Mouse (Mus musculus): ENCODE measurements at regions not wholly inside any gene's neighbourhood (a gene's known extent, or its start where the extent isn't known, plus 50 kb on each side); places are given as distances from the start of the nearest gene placed in this dataset.

DNA sequence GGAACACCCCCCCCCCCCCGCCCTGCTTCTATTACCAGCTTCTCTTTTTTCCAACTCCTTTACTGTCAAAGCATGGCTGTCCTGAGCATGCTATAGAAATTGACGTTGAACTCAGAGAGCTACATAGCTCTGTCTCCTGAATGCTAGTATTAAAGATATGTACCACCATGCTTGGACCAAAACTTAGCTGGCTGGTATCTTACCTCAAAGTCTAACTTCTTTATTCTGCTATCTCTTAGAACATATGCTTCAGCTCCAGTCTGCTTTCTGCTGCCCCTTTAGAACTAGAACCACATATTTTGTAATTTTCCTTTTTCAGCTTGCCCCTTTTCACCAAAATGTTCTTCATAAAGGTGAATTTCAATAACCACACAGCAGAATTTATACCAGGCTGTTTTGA lies 205.9 kb upstream of the Sema3a start:
- TF ChIP-seq POLR2A (IDR thresholded peaks at IDR 0.05; ENCODE audit: low read depth, low read length): no peak
- no peak for TF ChIP-seq CTCF (conservative IDR thresholded peaks at IDR 0.05 in 1 of 2, IDR thresholded peaks at IDR 0.05 in 1 of 2; ENCODE audit: low read depth in 2 of 2, low read length in 2 of 2)
- TF ChIP-seq EP300 (IDR thresholded peaks at IDR 0.05; ENCODE audit: low read length): no peak
- no peak for TF ChIP-seq TBP (conservative IDR thresholded peaks at IDR 0.05; ENCODE audit: low read depth, low read length)
- no peak for TF ChIP-seq JUND (conservative IDR thresholded peaks at IDR 0.05; ENCODE audit: low read depth, low read length)
- no peak for TF ChIP-seq NELFE (IDR thresholded peaks at IDR 0.05; ENCODE audit: low read depth, low read length)
- no peak for TF ChIP-seq PAX5 (IDR thresholded peaks at IDR 0.05; ENCODE audit: low read length)
- no peak for TF ChIP-seq HCFC1 (IDR thresholded peaks at IDR 0.05; ENCODE audit: low read depth, low read length)
- no peak for TF ChIP-seq NRF1 (IDR thresholded peaks at IDR 0.05; ENCODE audit: low read depth, low read length)

Data from CH12.LX (cell line).